Mouse (Mus musculus): Measurements from ENCODE around the gene Gm8890. TPM values are rescaled to one million over a fixed set of nuclear protein-coding genes. Genes with fewer than 3 reads are reported as not detected.
"Not testable (repeated sequence)": the region's sequence is repeated elsewhere in the genome, so short reads cannot be mapped to it uniquely, and the experiment has no call there.

Gm8890 gene
- total RNA-seq (2021) = not detected
- long read RNA-seq, experiment 1 = 0 reads
- long read RNA-seq, experiment 2 = 0 reads

DNA sequence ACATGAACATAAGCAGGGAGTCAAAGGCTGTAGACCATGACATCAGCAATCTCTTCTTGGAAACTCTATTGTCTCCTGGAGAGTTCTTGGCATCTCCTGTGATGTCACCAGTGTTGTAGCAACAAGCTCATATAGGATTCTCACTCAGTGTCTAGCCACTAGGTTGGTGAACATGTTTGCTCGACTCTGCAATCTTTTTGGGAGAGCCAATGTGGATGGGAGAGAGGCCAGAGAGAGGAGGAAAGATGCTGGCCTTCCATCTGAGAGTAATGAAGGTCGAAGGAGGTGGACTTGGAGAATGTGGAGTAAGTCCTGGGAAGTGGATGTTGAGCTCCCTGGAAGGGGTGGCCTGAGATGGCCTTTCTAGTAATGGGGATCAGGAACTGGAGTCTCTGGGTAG lies at the start of gene Gm8890:
Gene Gm8890, plus strand, starts transcription at position 301 of the 400 bp plus-strand sequence.
- intact Hi-C loops (cut with DNase I); DNase-seq: not testable (repeated sequence)

DNA sequence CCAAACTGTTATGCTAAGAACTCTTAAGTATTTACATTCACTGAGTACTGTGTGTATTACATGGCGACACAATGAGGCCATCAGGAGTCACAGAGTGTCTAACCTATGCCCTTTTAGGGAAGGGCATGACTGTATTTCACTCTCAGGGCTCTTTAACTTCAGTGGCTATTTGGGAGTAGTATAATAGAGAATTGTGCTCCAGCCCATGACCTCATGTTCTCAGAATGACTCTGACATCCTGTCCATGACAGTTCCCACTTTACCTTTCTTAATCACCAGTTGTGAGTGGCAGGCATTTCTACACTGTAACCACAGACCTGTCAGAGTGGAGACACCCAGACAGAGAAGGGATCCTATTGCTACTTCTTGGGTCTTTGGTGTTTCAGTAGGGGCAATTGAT lies 388 bp downstream of the Gm8890 start:
- intact Hi-C loops (cut with DNase I); DNase-seq: not testable (repeated sequence)

Other genes starting within 250 kb of the Gm8890 start
- not detected for gene Gm8879, start 128.4 kb upstream of the Gm8890 start, total RNA-seq (2021)
- gene Gm5861, start 73.0 kb upstream of the Gm8890 start, total RNA-seq (2021) = not detected
- not detected for gene Speer1, start 85.5 kb downstream of the Gm8890 start, total RNA-seq (2021)
- gene Gm8897, start 160.4 kb downstream of the Gm8890 start, total RNA-seq (2021) = not detected
- gene Gm8906, start 246.7 kb downstream of the Gm8890 start, total RNA-seq (2021) = not detected

Data from heart, postnatal 14 days (tissue).